9 mouse cellular contexts compared by ENCODE assay signal in genomic region chr13:94263943-94264342, GRCm38 (mm10). TPM values are rescaled to one million over a fixed set of nuclear protein-coding genes. Genes with fewer than 3 reads are reported as not detected.
A peak's percentile ranks its signal among the peaks of the same experiment; 100 is the strongest.
DNase-seq lines count a peak whose midpoint lies in the region; ATAC-seq and TF ChIP-seq lines count a peak whose summit lies in the region.
"Had no signal": no experiment of that assay in that cellular context is flagged by ENCODE, and none has a peak within 500 bp of the region (broad histone marks: within the 10 kb centered on the region; RNA-seq: fewer than 3 reads in every experiment).

No protein-coding gene starts in this region.

- H3K27ac ChIP-seq in liver, embryonic 16.5 days (ENCODE audit: low read length): peak overlapping the region; percentile 72; the same call in 1 of the 2 replicates
- H3K27ac ChIP-seq in cerebellum, adult 2 months (ENCODE audit: insufficient read depth, low read length): no peak overlapping the region

- no peak overlapping the region for H3K9ac ChIP-seq in liver, embryonic 16.5 days (ENCODE audit: low read depth, low read length)

- H3K4me1 ChIP-seq in liver, embryonic 16.5 days (ENCODE audit: control insufficient read depth, low read depth, low read length): peaks cover 32% of the 10 kb centered on the region
- H3K4me1 ChIP-seq in cerebellum, adult 2 months (ENCODE audit: control insufficient read depth, insufficient read depth, low read length): peaks cover 26% of the 10 kb centered on the region

- H3K4me2 ChIP-seq in liver, embryonic 16.5 days (ENCODE audit: low read depth, low read length): peak overlapping the region; percentile 12; the same call in 1 of the 2 replicates

- peak; percentile 65 for ATAC-seq in common myeloid progenitor, adult 5-6 weeks (replicated peaks; ENCODE audit: low read depth, poor library complexity, severe bottlenecking)
- ATAC-seq in liver, embryonic 16.5 days (ENCODE audit: low read depth): peak; percentile 83

- peak; percentile 61 to 68 for DNase-seq in kidney, postnatal 4 days
- DNase-seq in kidney, postnatal 25 days: no peak
- peak; percentile 35 for DNase-seq in NIH3T3 (ENCODE audit: low read depth)
- no peak for DNase-seq in cerebellum, adult 2 months
- DNase-seq in cerebellum, postnatal 25 days: no peak
- no peak for DNase-seq in cerebellum, adult 11-12 months
- DNase-seq: lung, postnatal 4 days had no signal

- no peak overlapping the region; the same call in 1 of the 2 replicates for H3K4me3 ChIP-seq in liver, embryonic 16.5 days (ENCODE audit: low read depth, low read length)
- no peak overlapping the region for H3K4me3 ChIP-seq in cerebellum, adult 2 months (replicated peaks; ENCODE audit: insufficient read depth, low read depth, low read length)

- WGBS in liver, embryonic 16.5 days (ENCODE audit: insufficient replicate concordance): 15% methylated on average over 5 of the region's 5 CpGs
- 89% methylated on average over 5 of the region's 5 CpGs for WGBS in cerebellum, adult 2 months

- no peaks in the 10 kb centered on the region for H3K27me3 ChIP-seq in liver, embryonic 16.5 days (ENCODE audit: control insufficient read depth, insufficient read depth, low read depth, low read length)
- no peaks in the 10 kb centered on the region for H3K27me3 ChIP-seq in cerebellum, adult 2 months (ENCODE audit: control insufficient read depth, insufficient read depth, low read length)

- no peaks in the 10 kb centered on the region for H3K36me3 ChIP-seq in liver, embryonic 16.5 days (ENCODE audit: control insufficient read depth, insufficient read depth)

- TF ChIP-seq CTCF in cerebellum, adult 2 months (IDR thresholded peaks at IDR 0.05; ENCODE audit: borderline replicate concordance, insufficient read depth, low read depth, low read length): no peak

- TF ChIP-seq POLR2A in cerebellum, adult 2 months (IDR thresholded peaks at IDR 0.05; ENCODE audit: borderline replicate concordance, insufficient read depth, low read length): no peak

- no peaks in the 10 kb centered on the region for H3K9me3 ChIP-seq in liver, embryonic 16.5 days (replicated peaks; ENCODE audit: control insufficient read depth, low read length)

RNA-seq across cellular contexts. Expression of gene Scamp1, which starts 21.7 kb away (rescaled TPM):
- total RNA-seq in common myeloid progenitor, adult 5-6 weeks (2017): 8.9 and 12.9 TPM in 2 replicates
- polyA plus RNA-seq in liver, embryonic 16.5 days (2015; fragmentation: Nextera tagmentation; extraction: Ambion mirVana): 9.3 and 9.5 TPM in 2 replicates
- polyA plus RNA-seq in cerebellum, adult 2 months (2012; rRNA removed): 97.6 and 101 TPM in 2 replicates

Comparison
In these comparisons a context has a peak if more than half of its experiments do, and no peak if none do; other contexts are left out.
1. DNase-seq: peak in kidney, postnatal 4 days (2 of 2) and NIH3T3 (single experiment); none in kidney, postnatal 25 days (0 of 2), cerebellum, adult 2 months (0 of 2), cerebellum, postnatal 25 days (0 of 2) and cerebellum, adult 11-12 months (single experiment).